Mouse (Mus musculus) G1E (cell line): ENCODE results near the gene Chst2. TPM values are rescaled to one million over a fixed set of nuclear protein-coding genes. Genes with fewer than 3 reads are reported as not detected.

Experiments used
- ATAC-seq: 2 replicates; pipeline ENCODE4 v1.8.0; 2016; ENCODE audit warnings: mild to moderate bottlenecking; ENCODE audit not compliant: insufficient number of reproducible peaks, poor library complexity, low FRiP score, severe bottlenecking; ENCODE audit errors: extremely low read depth
- DNase-seq: peaks from one replicate; pipeline ENCODE4 v3.0.0; 2012; ENCODE audit warnings: low spot score
- H3K27me3 ChIP-seq: 2 replicates; pipeline ENCODE4 v1.6.1; 2012; ENCODE audit warnings: mild to moderate bottlenecking, low read length, inconsistent platforms; ENCODE audit not compliant: insufficient read depth
- H3K36me3 ChIP-seq: replicated peaks from 2 replicates; pipeline ENCODE3; 2012; ENCODE audit warnings: mild to moderate bottlenecking, inconsistent platforms
- H3K4me1 ChIP-seq: 2 replicates; pipeline ENCODE4 v1.6.1; 2012; ENCODE audit warnings: low read depth, low read length, inconsistent platforms, mixed read lengths; ENCODE audit not compliant: insufficient read depth
- H3K4me3 ChIP-seq: 2 replicates; pipeline ENCODE4 v1.5.1; 2012; ENCODE audit warnings: low read depth, mild to moderate bottlenecking, inconsistent platforms, low read length, moderate library complexity, mixed read lengths
- H3K9me3 ChIP-seq: replicated peaks from 2 replicates; pipeline ENCODE4 v1.6.1; 2012; ENCODE audit warnings: inconsistent platforms
- CTCF ChIP-seq: IDR thresholded peaks from 2 replicates; pipeline ENCODE4 v1.5.1; 2012; ENCODE audit warnings: low read depth, low read length, inconsistent platforms, mixed read lengths
- GATA1 ChIP-seq: IDR thresholded peaks from 2 replicates; pipeline ENCODE4 v1.6.1; 2012; ENCODE audit warnings: borderline replicate concordance, low read length, inconsistent platforms, mixed read lengths
- GATA2 ChIP-seq: IDR thresholded peaks from 2 replicates; pipeline ENCODE4 v1.6.1; 2012; ENCODE audit warnings: low read depth, low read length, inconsistent platforms, borderline replicate concordance
- POLR2AphosphoS5 ChIP-seq: IDR thresholded peaks from 2 replicates; pipeline ENCODE4 v1.6.1; 2012; ENCODE audit warnings: low read depth, low read length, inconsistent platforms; ENCODE audit not compliant: insufficient replicate concordance
- TAL1 ChIP-seq: conservative IDR thresholded peaks from 2 replicates; pipeline ENCODE4 v1.6.1; 2012; ENCODE audit warnings: low read depth, low read length, inconsistent platforms, mixed read lengths
- polyA plus RNA-seq: library from polyadenylated mRNA; stranded (reverse); fragments of >175 nt; gene quantifications from 2 replicates; pipeline ENCODE4 v1.2.3, GENCODE M21; 2012
- total RNA-seq, 2 experiments: library from RNA; stranded (forward) in 1 of 2; stranded (reverse) in 1 of 2; fragments of 200-1000 nt in 1 of 2; fragments of >200 nt in 1 of 2; fragmentation: Nextera tagmentation in 1 of 2; gene quantifications; 2 replicates each; pipeline ENCODE4 v1.2.3; 2014 to 2017

Gene Chst2
- total and polyA plus RNA-seq, 3 experiments: 0.16 TPM; not detected in 2

DNA sequence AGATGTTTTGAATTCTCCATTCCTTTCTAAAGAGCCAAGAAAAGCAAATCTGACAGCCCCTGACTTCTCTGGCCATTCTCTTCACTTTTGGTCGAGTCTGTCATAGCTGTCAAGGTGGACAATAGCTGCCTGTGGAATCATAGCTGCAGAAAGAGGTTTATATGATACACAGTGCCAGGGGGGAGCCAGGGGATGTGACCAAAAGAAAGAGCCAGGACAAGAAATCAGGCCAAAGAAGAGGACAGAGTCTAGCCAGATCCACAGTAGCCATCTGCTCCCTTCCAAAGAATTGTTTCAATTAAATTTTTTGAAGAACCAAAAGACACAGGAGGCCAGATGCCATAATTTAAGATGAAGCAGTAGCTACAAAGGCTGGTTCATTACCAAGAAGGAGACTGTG lies 30.6 kb downstream of the Chst2 start:
- Histone ChIP-seq H3K4me1 (no peaks in the 10 kb centered on the region), H3K4me3 (no peak overlapping the region), H3K27me3 (no peaks in the 10 kb centered on the region), H3K9me3 (peaks cover 25% of the 10 kb centered on the region), H3K36me3 (no peaks in the 10 kb centered on the region)
- TF ChIP-seq TAL1 (no peak), GATA2 (no peak), POLR2AphosphoS5 (no peak)
- no peak for DNase-seq
- ATAC-seq: no peak

DNA sequence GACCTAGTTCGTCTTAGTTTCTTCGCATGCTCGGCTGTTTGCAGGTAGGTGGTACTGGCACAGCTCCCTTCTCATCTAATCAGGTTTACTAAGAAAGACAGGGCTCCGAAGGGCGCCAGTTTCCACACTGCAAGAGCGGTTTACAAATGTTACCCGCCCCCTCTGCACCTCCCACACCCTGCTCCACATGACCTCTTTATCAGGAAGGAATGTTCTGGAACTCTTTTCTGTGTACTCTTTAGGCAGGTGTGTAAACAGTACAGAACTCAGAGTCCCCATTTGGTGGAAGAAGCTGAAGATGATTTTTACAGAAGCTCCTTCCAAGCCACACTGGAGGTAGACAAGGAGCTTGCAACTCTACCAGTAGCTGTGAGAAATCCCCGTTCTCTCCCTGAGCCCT lies 31.2 kb downstream of the Chst2 start:
- ATAC-seq: no peak
- Histone ChIP-seq H3K4me3 (no peak overlapping the region), H3K36me3 (no peaks in the 10 kb centered on the region), H3K4me1 (no peaks in the 10 kb centered on the region), H3K9me3 (peaks cover 20% of the 10 kb centered on the region), H3K27me3 (no peaks in the 10 kb centered on the region)
- TF ChIP-seq GATA2: no peak
- TF ChIP-seq TAL1: no peak
- TF ChIP-seq POLR2AphosphoS5: no peak
- TF ChIP-seq CTCF: no peak
- TF ChIP-seq GATA1: no peak
- DNase-seq: no peak

DNA sequence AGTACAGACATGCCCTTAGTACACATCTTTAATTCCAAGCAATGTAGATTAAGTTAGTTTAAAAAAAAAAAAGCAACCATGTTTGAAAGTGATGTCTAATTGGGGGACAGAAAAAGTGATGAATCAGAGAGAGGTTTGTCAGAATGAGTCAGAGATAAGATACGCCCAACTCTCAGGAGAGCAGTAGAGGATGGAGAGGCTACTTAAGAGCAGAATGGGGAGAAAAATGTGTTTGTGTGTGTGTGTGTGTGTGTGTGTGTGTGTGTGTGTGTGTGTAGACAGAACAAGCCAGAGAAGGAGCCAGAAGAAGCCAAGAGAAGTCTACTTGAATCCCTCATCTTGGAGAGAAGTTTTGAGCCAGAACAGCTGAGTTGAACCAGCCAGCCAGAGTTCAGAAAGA lies 32.8 kb downstream of the Chst2 start:
- H3K27me3 ChIP-seq: no peaks in the 10 kb centered on the region
- H3K4me3 ChIP-seq: no peak overlapping the region
- DNase-seq: no peak
- H3K36me3 ChIP-seq: no peaks in the 10 kb centered on the region
- no peaks in the 10 kb centered on the region for H3K4me1 ChIP-seq
- no peak for TF ChIP-seq GATA1
- no peak for TF ChIP-seq CTCF
- TF ChIP-seq POLR2AphosphoS5: no peak
- TF ChIP-seq TAL1: no peak
- TF ChIP-seq GATA2: no peak
- no peak for ATAC-seq
- H3K9me3 ChIP-seq: peaks cover 12% of the 10 kb centered on the region

DNA sequence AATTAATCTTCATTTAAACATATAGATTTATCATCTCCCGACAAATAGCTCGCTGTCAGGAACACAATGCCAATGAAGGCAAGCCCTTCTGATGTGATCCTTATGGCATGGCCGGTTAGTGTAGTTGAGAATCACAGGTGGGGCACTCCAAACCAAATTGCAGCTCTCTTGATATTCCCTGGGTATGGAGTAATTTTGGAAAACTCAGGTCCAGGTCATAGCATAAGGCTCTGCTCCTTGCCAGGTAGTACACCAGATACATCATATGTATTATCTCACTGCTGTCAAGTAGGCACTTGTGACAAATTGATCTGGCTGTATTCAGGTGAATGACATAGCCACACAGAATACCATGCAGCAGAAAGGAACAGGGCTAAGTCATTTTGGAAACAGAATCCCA lies 40.6 kb downstream of the Chst2 start:
- Histone ChIP-seq H3K4me1 (no peaks in the 10 kb centered on the region), H3K36me3 (no peaks in the 10 kb centered on the region), H3K27me3 (no peaks in the 10 kb centered on the region), H3K4me3 (no peak overlapping the region), H3K9me3 (no peaks in the 10 kb centered on the region)
- TF ChIP-seq CTCF (no peak), GATA2 (no peak), GATA1 (no peak), TAL1 (no peak), POLR2AphosphoS5 (no peak)
- ATAC-seq: no peak
- DNase-seq: no peak

DNA sequence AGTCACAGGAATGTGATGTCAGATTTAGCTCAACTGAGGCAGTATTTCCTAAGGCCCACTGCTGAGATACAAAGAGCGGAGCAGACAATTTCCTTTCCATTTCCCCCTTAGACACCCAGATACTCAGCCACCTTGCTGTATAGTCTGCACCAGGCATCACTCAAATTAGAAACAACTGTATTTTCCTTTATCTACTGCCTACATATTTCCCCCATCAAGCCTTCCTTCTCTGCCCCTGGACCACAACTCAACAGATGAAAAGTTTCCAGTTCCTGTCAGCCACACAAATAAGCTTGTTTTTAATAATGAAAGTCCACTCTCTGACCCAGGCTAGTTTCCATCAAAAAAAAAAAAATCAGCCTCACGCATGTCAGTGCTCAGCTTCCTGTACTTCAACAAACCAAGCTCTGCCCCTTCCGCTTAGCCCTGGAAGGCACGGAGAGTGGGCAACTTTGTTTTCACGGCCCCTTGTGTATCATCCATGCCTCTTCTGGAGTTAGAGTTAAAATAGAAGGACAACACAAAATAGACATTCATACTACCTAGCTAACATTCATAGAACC lies 52.6 kb downstream of the Chst2 start:
- no peaks in the 10 kb centered on the region for H3K4me1 ChIP-seq
- no peaks in the 10 kb centered on the region for H3K27me3 ChIP-seq
- H3K36me3 ChIP-seq: no peaks in the 10 kb centered on the region
- no peak overlapping the region for H3K4me3 ChIP-seq
- no peak for ATAC-seq
- TF ChIP-seq GATA1 (no peak), CTCF (no peak), POLR2AphosphoS5 (no peak), TAL1 (no peak), GATA2 (no peak)
- no peak for DNase-seq
- peaks cover 6% of the 10 kb centered on the region; the same call in 1 of the 2 replicates for H3K9me3 ChIP-seq

DNA sequence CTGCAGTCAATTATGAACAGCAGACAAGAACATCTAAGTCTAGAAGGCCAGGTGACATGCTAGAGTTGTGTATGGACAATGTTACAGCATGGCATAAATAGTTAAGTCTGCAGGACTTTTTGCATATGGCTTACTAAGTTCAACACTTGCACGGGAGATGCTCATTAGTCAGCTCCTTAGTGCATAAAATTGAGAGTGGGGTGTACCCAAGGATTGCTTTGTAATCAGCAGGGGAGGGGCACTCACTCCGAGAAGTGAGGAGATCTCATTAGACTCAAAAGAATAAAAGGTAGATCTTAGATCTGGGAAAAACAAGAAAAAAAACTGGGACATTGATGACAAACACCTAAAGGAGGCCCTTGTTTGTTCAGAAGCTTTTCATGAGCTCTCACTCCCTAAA lies 54.6 kb downstream of the Chst2 start:
- DNase-seq (no peak), ATAC-seq (no peak)
- Histone ChIP-seq H3K9me3 (peaks cover 6% of the 10 kb centered on the region; the same call in 1 of the 2 replicates), H3K4me1 (no peaks in the 10 kb centered on the region), H3K27me3 (no peaks in the 10 kb centered on the region), H3K36me3 (no peaks in the 10 kb centered on the region), H3K4me3 (no peak overlapping the region)
- TF ChIP-seq GATA2 (no peak), GATA1 (no peak), POLR2AphosphoS5 (no peak), TAL1 (no peak), CTCF (no peak)
